In genomic region chr13:31811542-31812021, GRCm38 (mm10) we compare ENCODE assay signal across 8 mouse cellular contexts. TPM values are rescaled to one million over a fixed set of nuclear protein-coding genes. Genes with fewer than 3 reads are reported as not detected.
DNase-seq lines count a peak whose midpoint lies in the region; ATAC-seq lines count a peak whose summit lies in the region.

No protein-coding gene starts in this region.

- H3K27ac ChIP-seq in heart, embryonic 15.5 days, result peak overlapping the region; percentile 47
- no peak overlapping the region for H3K27ac ChIP-seq in liver, embryonic 16.5 days (ENCODE audit: low read length)

- peaks cover 64% of the 10 kb centered on the region for H3K27me3 ChIP-seq in heart, embryonic 15.5 days
- H3K27me3 ChIP-seq in liver, embryonic 16.5 days (ENCODE audit: control insufficient read depth, insufficient read depth, low read depth, low read length), result peaks cover 75% of the 10 kb centered on the region

- peak overlapping the region; percentile 52 for H3K4me3 ChIP-seq in heart, embryonic 15.5 days
- peak overlapping the region; percentile 36 for H3K4me3 ChIP-seq in liver, embryonic 16.5 days (ENCODE audit: low read depth, low read length)

- H3K9ac ChIP-seq in heart, embryonic 15.5 days, result peak overlapping the region; percentile 56
- H3K9ac ChIP-seq in liver, embryonic 16.5 days (ENCODE audit: low read depth, low read length), result no peak overlapping the region

- 21% methylated on average over 44 of the region's 44 CpGs for WGBS in heart, embryonic 15.5 days
- WGBS in liver, embryonic 16.5 days (ENCODE audit: insufficient replicate concordance), result 17% methylated on average over 43 of the region's 44 CpGs

- H3K4me2 ChIP-seq in heart, embryonic 15.5 days, result peak overlapping the region; percentile 60
- peak overlapping the region; percentile 47 for H3K4me2 ChIP-seq in liver, embryonic 16.5 days (ENCODE audit: low read depth, low read length)

- ATAC-seq in heart, embryonic 15.5 days (replicated peaks; ENCODE audit: insufficient number of reproducible peaks, insufficient read depth, low FRiP score, low read depth), result no peak
- no peak for ATAC-seq in liver, embryonic 16.5 days (ENCODE audit: low read depth)

- H3K36me3 ChIP-seq in heart, embryonic 15.5 days, result no peaks in the 10 kb centered on the region
- no peaks in the 10 kb centered on the region for H3K36me3 ChIP-seq in liver, embryonic 16.5 days (ENCODE audit: control insufficient read depth, insufficient read depth)

- peaks cover 27% of the 10 kb centered on the region for H3K4me1 ChIP-seq in heart, embryonic 15.5 days (replicated peaks)
- peaks cover 13% of the 10 kb centered on the region for H3K4me1 ChIP-seq in liver, embryonic 16.5 days (ENCODE audit: control insufficient read depth, low read depth, low read length)

- H3K9me3 ChIP-seq in heart, embryonic 15.5 days (replicated peaks), result no peaks in the 10 kb centered on the region
- no peaks in the 10 kb centered on the region for H3K9me3 ChIP-seq in liver, embryonic 16.5 days (replicated peaks; ENCODE audit: control insufficient read depth, low read length)

- peak; percentile 64 for DNase-seq in embryo, embryonic 10 days (ENCODE audit: low spot score)
- no peak for DNase-seq in embryo, embryonic 11 days
- peak; percentile 45 for DNase-seq in ES-CJ7 (ENCODE audit: low read depth, low spot score)
- no peak for DNase-seq in B cell, adult 2 months
- DNase-seq in thymus, adult 18-20 months, result no peak
- no peak for DNase-seq in urinary bladder, postnatal 14 days (ENCODE audit: low spot score)

RNA-seq across cellular contexts. Expression of gene Foxc1, which starts 5.1 kb away (rescaled TPM):
- 1.9 and 2.2 TPM in 2 replicates for polyA plus RNA-seq in heart, embryonic 15.5 days (2015; fragmentation: Nextera tagmentation; extraction: Ambion mirVana)
- not detected in 2 replicates for polyA plus RNA-seq in liver, embryonic 16.5 days (2015; fragmentation: Nextera tagmentation; extraction: Ambion mirVana)

Comparison
In these comparisons a context has a peak if more than half of its experiments do, and no peak if none do; other contexts are left out.
1. DNase-seq: peak in embryo, embryonic 10 days (single experiment) and ES-CJ7 (single experiment); none in embryo, embryonic 11 days (single experiment), B cell, adult 2 months (0 of 2), thymus, adult 18-20 months (0 of 2) and urinary bladder, postnatal 14 days (single experiment).